Mouse (Mus musculus) lung, postnatal 14 days (tissue): Measurements from ENCODE around the gene Sfxn2.
A peak's percentile ranks its signal among the peaks of the same experiment; 100 is the strongest.

Experiments used
- DNase-seq: peaks from one replicate; pipeline ENCODE4 v3.0.0; 2021

Gene Sfxn2

DNA sequence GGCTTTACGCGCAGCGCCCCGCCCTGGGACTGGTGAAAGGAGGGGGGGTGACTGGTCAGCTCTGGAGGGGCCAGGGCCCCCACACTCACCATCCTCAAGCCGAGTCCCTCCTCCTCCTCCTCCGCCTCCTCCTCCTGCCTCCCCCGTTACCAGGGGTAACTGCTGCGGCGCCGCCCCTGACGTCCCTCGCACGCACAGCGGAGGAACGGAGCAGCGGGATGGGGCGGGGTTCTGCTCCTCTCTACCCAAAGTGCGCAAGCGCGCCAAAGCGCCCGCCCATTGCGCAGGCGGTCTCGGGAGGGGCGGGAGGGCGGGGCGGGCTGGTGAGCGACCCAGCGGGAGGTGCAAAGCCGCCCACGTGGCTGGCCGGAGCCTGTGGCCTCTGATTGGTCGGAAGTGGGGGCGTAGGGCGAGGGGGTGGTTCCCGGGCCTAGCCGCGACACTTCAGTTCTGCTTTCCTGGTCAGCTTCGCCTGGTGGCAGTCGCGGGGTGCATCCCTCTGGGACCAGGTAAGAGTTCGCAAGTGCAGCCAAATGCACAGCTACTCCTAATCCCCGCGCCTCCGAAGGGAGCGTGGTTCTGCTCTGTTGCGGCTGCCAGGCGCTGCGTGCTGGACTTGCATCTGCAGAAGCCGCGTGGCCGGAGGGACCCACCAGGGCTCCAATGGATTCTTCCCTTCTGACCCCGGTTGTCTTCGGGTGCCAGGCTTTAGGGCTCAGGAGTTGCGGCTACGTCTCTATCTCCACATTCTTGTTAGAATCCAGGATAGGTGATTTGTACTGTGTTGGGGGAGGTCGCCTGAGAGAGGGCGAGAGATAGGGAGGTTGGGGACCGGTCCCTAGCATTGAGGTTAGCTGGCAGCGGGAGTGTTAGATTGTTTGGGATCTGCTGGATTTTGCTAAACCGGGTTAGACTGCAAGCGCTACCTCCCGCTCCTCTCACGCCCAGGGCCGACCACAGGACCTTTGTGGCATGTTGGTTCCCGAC lies at the start of gene Sfxn2, which contains the start of gene Arl3:
Gene Sfxn2 (plus strand): TSS at position 415 of the 987 bp plus-strand sequence.
Gene Arl3 (minus strand): TSS at position 248 of the 987 bp plus-strand sequence.
- peak; percentile 95 for DNase-seq

DNA sequence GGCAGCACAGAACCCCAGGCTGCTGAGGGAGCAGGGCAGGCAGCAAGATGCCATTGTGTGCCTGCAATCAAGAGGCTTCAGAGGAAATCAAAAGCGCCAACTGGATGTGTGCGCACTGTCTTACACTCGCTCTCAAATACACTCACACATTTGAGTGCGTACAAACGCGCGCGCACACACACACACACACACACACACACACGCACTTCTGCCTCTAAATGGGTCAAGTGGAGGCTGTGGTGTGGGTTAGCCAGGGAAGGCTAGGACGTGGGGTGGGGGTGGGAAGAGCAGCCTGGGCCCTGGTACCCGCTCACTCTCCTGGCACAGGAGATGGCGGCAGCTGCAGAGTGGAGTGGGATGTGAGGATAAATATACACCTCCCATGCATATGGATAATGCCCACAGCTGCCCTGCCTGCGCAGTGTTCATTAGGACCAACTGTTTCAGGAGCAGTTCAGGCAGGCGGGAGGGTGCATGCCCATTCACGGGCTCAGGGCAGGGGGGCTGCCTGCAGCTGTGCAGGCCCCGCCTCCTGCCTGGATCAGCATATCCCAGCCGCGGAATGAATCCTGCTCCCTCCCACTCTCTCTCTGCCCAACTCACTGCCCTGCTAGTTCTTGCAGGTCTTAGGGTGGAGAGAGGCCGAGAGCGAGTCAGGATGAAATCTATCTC lies 49.5 kb upstream of the Sfxn2 start:
- DNase-seq: peak; percentile 56

DNA sequence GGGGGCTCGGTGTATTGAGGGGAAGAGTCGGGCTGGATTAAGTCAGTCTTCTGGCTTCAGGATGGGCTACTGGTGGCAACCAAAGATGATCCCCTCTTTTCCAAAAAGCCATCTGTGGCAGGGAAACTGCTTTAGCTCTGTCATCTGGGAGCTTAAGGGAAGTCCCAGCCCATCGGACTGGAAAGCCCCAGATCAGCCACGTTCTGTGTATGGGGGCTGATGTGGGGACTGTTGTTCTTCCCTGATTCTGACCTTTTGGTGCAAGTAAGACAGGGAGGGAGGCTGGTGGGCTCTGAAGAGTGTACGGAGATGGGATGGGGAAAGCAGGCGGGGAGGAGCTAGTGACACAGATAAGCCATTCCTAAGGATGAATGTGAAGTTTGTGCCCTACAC lies 49.0 kb upstream of the Sfxn2 start:
- DNase-seq: no peak

DNA sequence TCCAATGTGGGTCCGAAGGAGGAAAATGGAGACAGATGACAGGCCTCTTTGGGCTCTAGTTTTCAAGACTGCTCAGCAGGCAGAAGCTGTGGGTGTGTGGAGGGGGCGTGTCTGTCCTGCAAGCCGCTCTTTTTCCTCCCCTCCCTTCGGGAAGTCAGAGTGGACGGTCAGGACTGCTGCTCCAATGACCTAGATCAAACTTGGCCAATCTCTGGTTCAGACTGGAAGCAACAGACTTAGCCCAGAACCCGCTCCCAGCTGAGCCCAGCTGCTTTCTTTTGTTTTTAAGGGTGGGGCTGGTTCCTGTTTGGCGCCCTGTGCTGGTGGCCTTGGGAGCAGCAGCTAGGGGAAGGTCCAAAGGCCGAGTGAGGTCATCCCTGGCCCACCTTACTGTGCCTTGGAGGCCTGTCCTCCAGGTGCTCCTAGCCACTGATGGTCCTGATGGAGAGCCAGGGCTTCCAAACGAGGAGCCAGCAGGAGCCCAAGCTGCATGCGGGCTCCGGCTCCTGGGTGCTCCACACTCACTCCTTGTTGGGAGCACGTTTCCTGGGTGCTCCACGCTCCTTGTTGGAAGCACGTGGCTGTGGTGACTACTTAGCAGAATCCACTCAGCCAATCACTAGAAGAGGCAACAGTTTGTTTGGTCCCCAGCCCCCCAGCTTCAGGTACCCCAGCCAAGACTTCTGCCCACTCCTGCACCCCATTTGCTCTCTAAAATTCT lies 48.4 kb upstream of the Sfxn2 start:
- DNase-seq: peak; percentile 74

DNA sequence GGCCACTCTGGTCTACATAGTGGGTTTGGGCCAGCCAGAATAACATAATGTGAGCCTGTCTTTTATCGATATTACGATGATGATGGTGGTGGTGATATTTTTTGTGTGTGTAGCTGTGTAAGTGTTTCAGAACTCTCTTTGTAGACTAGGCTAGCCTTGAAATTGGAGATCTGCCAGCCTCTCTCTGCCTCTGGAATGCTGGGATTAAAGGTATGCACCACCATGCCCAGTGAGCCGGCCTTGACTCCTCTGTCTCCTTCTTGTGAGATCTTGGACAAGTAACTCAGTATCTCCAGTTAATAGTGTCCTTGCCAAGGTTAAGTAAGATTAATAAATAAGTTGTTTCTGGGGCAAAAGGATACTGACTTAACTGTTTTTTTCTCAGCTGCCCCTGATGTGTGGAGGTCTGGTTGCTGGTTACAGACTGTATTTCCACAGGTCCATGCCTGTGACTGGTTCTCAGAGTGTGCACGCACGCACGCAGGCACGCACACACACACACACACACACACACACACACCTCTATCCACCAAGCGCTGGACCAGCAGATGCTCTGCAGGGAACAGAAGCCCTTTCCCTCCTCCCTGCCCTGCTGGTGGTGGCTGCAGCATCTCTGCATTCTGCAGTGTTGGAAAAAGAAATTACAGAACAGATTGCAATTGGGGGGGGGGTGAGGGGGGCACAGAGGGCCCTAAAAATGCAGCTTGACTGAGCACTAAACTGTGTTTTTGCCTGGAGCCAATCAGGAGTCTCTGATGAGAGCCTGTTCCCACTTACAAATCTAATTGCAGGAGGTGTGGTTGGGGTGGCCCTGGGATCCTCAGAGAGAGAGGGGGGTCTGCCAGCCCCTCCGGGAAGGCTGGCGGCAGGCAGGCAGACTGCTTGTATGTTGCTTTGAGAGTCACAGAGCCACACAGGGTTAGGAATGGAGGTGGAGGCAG lies 47.2 kb upstream of the Sfxn2 start:
- no peak for DNase-seq

DNA sequence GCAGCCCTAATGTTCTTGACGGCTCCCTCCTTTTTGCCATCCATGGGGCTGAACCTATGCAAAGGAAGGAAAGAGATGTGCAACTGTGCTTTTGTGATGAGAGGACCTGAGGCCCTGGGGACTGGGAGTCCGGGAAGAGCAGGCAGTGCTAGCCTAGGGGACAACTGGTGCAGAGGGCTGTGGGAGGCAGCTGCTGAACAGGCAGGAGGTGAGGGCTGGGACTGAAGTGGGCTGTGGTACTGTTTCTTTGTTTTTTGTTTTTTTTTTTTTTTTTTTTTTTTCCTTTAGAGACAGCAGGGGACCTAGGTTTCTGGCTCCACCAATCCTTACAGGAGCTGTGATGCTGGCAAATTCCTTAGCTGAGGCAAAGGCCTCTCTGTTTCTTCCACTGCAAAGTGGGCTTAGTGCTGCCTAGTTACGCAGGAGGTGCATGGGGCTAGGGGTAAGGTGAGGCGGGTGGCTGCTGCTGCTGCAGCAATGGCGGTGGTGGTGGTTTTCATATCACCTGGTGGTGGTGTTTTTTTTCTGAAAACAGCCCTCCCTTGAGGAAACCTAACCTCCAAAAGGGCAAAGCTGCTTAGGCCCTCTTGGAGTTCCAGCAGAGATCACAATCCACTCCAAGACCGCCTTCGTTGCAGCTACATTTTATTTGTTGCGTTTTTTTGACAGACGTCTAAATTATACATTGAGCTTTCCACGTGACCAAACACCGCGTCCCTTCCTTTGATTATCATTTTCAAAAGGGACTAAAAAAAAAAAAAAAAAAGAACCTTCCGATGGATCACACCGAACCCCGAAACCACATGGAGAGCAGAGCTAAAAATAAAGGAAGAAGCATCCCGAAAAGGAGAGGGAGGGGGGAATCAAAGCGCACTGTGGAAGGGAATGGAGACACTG lies 45.3 kb upstream of the Sfxn2 start:
- no peak for DNase-seq

DNA sequence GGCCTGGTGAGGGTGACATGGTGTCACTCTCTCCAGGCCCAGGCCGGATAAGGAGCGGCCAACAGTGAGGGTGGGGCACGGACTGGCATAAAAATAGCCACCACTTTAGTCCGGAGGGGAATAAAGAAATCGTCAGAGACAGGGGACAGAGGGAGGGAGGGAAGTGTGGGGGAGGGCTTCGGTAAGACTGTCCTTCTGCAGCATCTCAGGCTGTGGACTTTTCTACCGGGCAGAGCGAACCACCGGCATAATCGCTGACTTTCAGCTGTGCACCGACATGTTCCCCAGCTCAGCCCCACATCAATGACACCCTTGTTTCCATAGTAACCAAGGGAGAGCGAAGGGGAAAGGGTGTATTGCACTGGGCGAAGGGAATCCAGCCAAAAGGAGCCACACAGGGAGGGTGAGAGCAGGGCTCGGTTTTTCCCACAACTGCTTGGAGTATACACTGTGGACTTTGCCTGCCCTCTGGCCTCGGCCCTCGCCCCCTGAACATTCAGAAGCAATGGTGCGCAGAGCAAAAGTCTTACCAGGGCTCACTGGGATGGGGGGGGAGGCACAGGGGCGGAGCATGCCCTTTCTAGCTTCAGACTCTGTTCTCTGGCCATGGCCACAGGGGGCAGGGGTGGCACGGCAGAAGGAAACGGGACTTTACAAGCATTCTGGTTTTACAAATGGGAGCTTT lies 44.5 kb upstream of the Sfxn2 start:
- DNase-seq: peak; percentile 74

DNA sequence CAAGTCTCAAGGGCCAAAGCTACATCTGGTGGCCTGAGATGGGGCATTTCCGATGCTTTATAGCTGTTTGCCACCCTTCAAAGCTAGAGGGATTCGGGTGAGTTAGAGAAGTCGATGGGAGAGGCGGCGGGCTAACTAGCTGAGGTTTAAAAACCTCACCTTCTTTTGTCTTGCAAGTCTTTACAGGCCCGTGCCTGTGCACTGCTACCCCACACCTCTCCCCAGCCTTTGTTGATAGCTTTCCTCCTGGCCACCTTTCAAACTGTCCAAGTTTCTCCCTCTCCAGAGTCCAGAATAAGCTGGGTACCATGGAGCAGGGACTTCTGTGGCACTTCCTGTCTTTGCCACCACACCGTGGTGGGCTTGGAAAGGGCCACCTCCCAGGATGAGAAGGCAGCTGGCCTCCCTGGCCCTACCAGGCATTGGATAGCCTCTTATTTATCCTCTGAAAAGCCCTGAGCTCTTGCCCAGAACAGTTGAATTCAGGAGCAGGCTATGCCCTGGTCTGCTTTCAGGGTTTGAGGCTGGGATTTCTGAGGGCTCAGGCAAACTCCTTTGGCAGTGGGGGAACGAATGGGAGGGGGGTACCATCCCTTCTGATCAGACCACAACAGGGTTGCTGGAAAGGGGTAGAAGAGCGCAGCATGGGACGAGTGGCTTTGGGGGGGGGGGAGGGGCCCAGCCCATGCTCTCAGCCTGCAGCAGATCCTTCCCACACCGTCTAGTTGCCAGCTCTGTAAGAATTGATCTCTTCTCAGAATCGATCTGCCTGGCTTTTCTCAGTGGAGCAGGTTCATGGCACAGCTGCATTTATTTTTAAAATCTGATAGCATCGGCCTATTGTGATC lies 43.3 kb upstream of the Sfxn2 start:
- no peak for DNase-seq

DNA sequence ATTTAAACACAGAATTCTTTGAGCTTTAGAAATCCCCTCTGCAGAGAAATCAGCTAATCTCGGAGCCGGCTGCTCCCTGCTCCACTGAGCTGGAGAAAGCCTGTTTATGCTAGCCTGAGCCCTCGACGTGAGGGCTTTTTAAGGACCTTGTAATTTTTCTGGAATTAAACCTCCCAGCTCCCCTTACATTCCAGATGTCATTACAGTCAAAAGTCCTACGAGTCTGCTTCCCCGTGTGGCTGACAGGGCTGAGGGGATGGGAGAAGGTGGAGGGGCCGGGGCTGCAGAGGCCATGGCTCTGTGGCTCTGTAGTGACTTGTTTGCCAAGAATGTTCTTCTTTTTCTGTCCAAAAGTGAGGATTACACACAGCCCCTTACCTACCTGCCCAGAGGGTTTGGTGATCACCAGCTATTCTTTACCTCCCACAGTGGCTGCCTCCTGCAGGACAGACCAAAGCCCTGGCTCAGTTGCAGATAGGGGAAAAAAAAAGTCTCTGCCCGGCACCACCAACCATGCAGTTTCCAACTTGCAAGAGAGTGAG lies 42.6 kb upstream of the Sfxn2 start:
- DNase-seq: no peak

DNA sequence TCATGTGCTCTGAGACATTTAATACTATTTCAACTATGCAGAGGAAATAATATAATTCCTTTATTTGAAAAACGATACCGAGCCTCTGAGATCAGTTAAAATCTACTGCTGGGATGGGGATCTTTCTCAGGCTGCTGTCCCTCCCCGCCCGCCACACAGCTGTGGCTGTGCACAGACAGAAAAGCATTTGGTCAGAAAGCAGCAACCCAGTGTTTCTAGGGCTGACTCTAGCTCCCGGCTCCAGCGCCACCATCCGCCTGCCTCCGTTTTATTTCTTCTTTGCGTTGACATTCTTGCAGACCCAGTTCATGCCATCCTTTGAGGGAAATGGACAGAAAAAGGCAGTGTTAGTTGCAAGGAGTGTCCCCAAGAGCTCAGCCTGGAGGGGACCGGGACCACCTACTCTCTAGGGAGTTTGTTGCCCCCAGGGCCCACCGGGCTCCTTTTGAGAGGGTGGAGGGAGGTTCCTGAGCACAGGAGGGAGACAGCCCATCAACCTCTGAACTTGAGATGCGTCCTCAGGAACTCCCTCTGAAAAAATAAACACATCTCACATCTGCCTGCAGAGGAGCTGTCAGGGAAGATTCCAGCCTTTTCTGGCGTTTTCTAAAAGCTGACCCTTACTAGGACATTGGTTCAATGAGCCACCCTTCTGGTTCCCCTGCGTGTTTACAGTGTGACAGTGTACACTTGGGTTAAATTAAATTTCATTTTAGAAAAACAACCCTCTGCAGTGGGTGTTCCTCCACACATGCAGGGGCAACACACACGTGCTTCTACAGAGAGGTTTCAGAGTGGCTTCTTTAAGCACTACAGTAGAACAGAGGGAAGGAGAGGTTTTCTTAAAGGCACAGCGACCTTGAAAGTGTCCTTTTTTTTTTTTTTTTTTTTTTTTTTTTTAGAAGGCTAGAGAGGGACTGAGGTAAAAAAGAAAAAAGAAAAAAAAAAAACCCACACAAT lies 41.8 kb upstream of the Sfxn2 start:
- no peak for DNase-seq

DNA sequence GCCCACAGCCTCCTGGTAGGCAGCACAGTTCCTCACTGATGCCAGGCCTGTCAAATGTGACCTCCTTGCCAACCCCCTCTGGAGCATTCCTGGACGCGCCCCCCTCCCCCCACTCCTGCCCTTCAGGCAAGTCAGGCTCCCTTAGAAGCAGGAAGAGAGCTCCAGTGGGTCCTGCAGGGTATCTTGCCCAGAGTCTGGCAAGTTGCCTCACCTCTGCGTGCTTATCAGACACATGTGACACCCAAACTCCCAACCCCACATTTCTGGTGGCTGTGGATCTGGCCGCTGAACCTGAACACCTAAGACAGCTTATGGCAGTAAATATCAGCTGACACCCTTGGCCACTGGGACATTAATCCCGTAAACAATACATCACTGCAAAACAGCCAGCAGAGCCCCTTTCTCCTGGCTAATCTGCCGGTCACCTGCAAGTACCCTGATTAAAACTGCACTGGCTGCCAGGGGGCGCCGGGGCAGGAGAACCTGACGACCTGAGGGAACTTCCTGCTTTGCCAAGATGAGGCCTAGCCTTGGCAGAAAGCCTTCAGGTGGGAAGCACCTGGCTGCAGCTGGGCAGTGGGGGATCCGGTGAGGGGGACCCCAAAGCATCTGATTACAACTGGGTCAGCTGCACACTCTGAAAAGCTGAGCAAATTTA lies 41.0 kb upstream of the Sfxn2 start:
- no peak for DNase-seq

DNA sequence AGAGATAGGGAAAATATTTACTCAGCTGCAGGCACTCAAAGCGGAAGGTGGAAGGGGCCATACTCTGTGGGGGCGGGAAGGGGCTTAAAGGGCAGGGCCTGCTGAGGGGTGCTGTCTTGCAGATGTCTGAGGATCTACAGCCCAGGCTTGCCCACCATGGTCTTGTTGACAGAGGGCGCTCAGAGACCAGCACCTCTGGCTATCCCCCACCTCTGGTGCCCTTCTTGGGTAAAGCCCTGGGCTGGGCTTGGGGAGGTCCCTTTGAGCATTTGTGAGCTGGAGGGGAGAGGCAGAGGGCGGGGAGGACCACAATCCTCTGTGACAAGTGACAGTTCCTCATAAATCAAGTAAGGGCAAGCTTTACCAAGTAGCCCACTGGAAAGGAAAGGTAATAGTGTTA lies 40.1 kb upstream of the Sfxn2 start:
- DNase-seq: no peak

DNA sequence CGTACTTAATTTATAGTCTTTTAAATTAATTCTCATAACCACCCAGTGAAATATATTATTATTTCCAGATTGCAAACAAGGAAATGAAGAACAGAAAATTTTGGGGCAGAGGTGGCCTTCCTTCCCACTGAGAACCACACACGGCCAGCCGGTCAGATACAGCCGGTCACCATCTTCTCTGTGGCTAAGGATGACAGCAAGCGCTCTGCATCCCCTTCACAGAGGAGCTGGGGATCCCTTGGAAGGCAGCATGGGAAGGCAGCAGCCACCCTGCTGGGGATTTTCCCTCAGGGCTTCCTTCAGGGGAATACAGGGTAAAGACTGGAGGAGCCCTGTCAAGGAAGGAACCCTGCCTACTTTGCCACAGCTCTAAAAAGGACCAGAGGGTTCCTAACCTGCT lies 39.6 kb upstream of the Sfxn2 start:
- DNase-seq: no peak

DNA sequence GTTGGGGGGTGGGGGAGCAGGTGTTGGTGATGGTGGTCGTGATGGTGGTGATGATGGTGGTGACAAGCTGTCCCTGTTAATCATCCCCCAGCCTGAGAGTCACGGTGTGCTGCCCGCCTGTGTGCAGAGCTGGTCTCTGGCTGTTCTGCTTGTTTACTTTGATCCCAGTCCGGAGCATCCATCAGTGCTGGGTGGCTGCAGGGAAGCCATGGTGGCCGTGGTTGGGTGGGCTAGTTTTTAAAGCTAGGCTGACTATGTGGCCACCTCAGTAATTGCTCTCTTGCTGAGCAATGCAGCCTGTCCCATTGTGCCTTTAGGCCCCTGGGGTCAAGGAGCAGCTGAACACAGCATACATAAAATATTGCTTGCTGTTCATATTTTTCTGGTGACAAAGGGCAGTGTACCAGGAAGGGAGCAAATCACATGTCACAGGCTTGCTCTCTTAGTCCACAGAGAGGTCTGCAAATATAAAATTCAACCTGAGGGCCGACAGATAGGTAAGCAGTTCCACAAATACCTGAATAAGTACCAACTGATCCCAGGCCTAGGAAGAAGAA lies 38.5 kb upstream of the Sfxn2 start:
- no peak for DNase-seq

DNA sequence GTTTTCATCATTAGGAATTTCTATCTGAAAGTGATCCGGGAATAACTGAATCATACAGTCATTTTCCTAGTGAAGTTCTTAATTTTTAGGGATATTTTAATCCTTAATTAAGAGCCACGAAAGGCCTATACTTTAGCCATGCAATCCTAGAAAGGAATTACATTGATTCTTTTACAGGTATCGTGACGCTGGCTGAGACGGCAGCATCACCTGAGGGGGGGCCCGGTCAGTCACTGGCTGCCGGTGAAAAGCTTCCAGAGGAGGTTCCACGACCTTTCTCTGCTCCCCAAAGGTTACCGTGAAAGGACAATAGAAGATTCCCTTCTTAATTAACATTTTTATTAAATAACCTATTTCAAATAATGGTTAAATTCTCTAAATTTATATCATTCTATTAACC lies 35.8 kb upstream of the Sfxn2 start:
- DNase-seq: no peak

DNA sequence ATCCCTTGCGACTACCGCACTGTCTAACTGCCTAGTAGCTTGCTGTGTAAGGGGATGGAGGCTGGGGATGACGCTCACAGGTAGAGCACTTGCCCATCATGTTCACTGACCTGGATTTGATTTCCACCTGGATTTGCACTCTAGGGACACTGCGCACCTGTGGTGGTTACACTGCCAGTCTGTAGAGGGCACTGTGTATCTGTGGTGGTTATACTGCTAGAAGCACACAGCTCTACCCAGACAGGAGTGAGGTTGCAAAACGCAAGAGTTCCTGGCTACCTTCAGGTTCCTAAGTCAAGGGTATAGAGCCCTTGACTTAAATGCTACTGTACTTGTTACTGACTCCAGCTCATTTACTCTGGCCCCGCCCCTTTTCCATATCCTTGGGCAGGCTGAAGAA lies 35.0 kb upstream of the Sfxn2 start:
- no peak for DNase-seq

DNA sequence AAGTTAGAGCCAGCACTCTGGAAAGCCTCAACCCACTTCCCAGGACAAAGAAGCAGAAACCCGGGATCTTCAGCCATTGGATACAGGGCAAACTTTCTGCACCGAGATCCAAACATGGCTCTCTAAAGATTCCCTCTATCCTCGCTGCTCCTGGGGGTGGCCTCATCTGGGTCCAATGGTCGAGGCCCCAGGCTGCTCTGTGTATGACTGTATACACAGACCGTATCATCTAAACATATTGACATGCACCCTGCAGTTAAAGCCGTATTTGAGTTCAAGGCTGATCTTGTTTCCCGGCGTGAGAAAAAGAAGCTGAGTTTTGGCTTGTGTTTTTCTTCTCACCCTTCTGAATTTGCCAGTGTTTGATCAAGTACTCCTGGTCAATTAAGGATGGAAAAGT lies 30.4 kb upstream of the Sfxn2 start:
- DNase-seq: no peak
